Mouse (Mus musculus) right cerebral cortex, postnatal 4 days (tissue): ENCODE results near the gene Mrpl47.
"Not testable (repeated sequence)": the region's sequence is repeated elsewhere in the genome, so short reads cannot be mapped to it uniquely, and the experiment has no call there.

Experiments used
- DNase-seq: peaks from one replicate; pipeline ENCODE4 v3.0.0-alpha.2; 2022

Gene Mrpl47

GRCm38 (mm10) chr3:32737172-32737655 lies at the start of gene Mrpl47:
Mrpl47 (minus strand) TSS chr3:32737605.
- DNase-seq, result no peak

- DNase-seq, result no peak
Observed at GRCm38 (mm10) chr3:32770781-32771180, 33.4 kb upstream of the Mrpl47 start.

GRCm38 (mm10) chr3:32763902-32764301 lies 26.5 kb upstream of the Mrpl47 start:
- no peak for DNase-seq

- DNase-seq, result no peak
Observed at GRCm38 (mm10) chr3:32762962-32763361, 25.6 kb upstream of the Mrpl47 start.

GRCm38 (mm10) chr3:32759212-32759611 lies 21.8 kb upstream of the Mrpl47 start:
- no peak for DNase-seq

- DNase-seq, result no peak
Observed at GRCm38 (mm10) chr3:32754384-32754915, 17.0 kb upstream of the Mrpl47 start.

GRCm38 (mm10) chr3:32749820-32750579 lies 12.6 kb upstream of the Mrpl47 start:
- no peak for DNase-seq

GRCm38 (mm10) chr3:32748384-32748783 lies 11.0 kb upstream of the Mrpl47 start:
- DNase-seq, result no peak

- not testable (repeated sequence) for DNase-seq
Observed at GRCm38 (mm10) chr3:32745426-32745825, 8.0 kb upstream of the Mrpl47 start.

- DNase-seq, result no peak
Observed at GRCm38 (mm10) chr3:32745001-32745400, 7.6 kb upstream of the Mrpl47 start.

GRCm38 (mm10) chr3:32742276-32742780 lies 4.9 kb upstream of the Mrpl47 start:
- no peak for DNase-seq

GRCm38 (mm10) chr3:32738549-32738948 lies 1.1 kb upstream of the Mrpl47 start:
- DNase-seq, result no peak

- peak; percentile 91 for DNase-seq
Observed at GRCm38 (mm10) chr3:32736244-32737171, 897 bp downstream of the Mrpl47 start, which contains the start of gene Ndufb5. Ndufb5 (plus strand) TSS chr3:32736990.

GRCm38 (mm10) chr3:32727861-32728260 lies 9.5 kb downstream of the Mrpl47 start:
- DNase-seq, result no peak

GRCm38 (mm10) chr3:32725951-32726350 lies 11.5 kb downstream of the Mrpl47 start:
- no peak for DNase-seq

GRCm38 (mm10) chr3:32724191-32724590 lies 13.2 kb downstream of the Mrpl47 start:
- no peak for DNase-seq

GRCm38 (mm10) chr3:32718271-32718670 lies 19.1 kb downstream of the Mrpl47 start:
- DNase-seq, result no peak

GRCm38 (mm10) chr3:32717403-32717802 lies 20.0 kb downstream of the Mrpl47 start:
- DNase-seq, result not testable (repeated sequence)

- DNase-seq, result no peak
Observed at GRCm38 (mm10) chr3:32713711-32714110, 23.7 kb downstream of the Mrpl47 start.

- no peak for DNase-seq
Observed at GRCm38 (mm10) chr3:32709388-32709787, 28.0 kb downstream of the Mrpl47 start.

- peak; percentile 98 for DNase-seq
Observed at GRCm38 (mm10) chr3:32708368-32709231, 28.8 kb downstream of the Mrpl47 start.

- no peak for DNase-seq
Observed at GRCm38 (mm10) chr3:32708052-32708367, 29.4 kb downstream of the Mrpl47 start.
